In the genomic region with DNA sequence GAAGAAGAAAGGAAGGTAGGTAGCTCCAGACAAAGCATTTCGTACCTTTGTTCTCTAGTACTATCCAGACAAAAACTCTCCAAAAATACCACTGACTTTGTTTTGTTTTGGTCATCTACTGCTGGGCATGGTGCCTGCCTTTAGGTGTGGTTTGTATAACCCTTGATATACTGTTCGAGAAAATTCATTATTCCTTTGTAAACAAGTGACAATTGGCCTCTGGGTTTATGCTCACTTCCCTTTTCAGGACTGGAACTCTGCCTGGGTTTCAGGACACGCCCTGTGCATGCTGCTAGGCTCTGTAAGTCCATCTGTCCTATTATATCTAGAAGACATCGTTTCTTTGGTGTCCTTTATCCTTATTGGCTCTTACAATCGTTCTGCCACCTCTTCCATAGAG, we compare ENCODE assay signal across 21 mouse cellular contexts. TPM values are rescaled to one million over a fixed set of nuclear protein-coding genes. Genes with fewer than 3 reads are reported as not detected.
DNase-seq lines count a peak whose midpoint lies in the region; TF ChIP-seq lines count a peak whose summit lies in the region.
"Had no signal": no experiment of that assay in that cellular context is flagged by ENCODE, and none has a peak within 500 bp of the region (broad histone marks: within the 10 kb centered on the region; RNA-seq: fewer than 3 reads in every experiment).

A gene (minus strand): TSS at position 119 of the 400 bp plus-strand sequence.

- no peaks in the 10 kb centered on the region for H3K79me2 ChIP-seq in heart, adult 2 months (replicated peaks; ENCODE audit: control insufficient read depth, insufficient read depth, low read length)

- no peak within 1 kb of the TSS for H3K9ac ChIP-seq in heart, adult 2 months (ENCODE audit: low read depth, low read length)
- H3K9ac ChIP-seq: embryonic facial prominence, embryonic 12.5 days; hindbrain, embryonic 13.5 days; intestine, embryonic 15.5 days; limb, embryonic 15.5 days; lung, embryonic 15.5 days; midbrain, embryonic 12.5 days had no signal

- TF ChIP-seq POLR2A in heart, adult 2 months (IDR thresholded peaks at IDR 0.05; ENCODE audit: insufficient read depth, low read depth, low read length) = no peak

- no peaks in the 10 kb centered on the region for H3K9me3 ChIP-seq in heart, embryonic 10.5 days
- H3K9me3 ChIP-seq: embryonic facial prominence, embryonic 12.5 days; hindbrain, embryonic 13.5 days; intestine, embryonic 15.5 days; limb, embryonic 15.5 days; lung, embryonic 15.5 days; midbrain, embryonic 12.5 days had no signal

- TF ChIP-seq CTCF in heart, adult 2 months (IDR thresholded peaks at IDR 0.05) = no peak

- H3K4me3 ChIP-seq in heart, adult 2 months = no peak within 1 kb of the TSS
- no peak within 1 kb of the TSS for H3K4me3 ChIP-seq in heart, embryonic 10.5 days
- H3K4me3 ChIP-seq in brown adipose tissue, adult 24 weeks (ENCODE audit: insufficient read depth, low read depth, low read length) = peak within 1 kb of the TSS; percentile 32; the same call in 1 of the 2 replicates
- H3K4me3 ChIP-seq: embryonic facial prominence, embryonic 12.5 days; hindbrain, embryonic 13.5 days; intestine, embryonic 15.5 days; limb, embryonic 15.5 days; lung, embryonic 15.5 days; midbrain, embryonic 12.5 days had no signal

- no peaks in the 10 kb centered on the region for H3K36me3 ChIP-seq in heart, adult 2 months (ENCODE audit: control insufficient read depth, insufficient read depth, low read length)
- peaks cover 12% of the 10 kb centered on the region for H3K36me3 ChIP-seq in heart, embryonic 10.5 days
- H3K36me3 ChIP-seq: intestine, embryonic 15.5 days; lung, embryonic 15.5 days had no signal

- intact Hi-C loops in heart, adult 2 months (cut with DNase I) = loop anchor here (2.0 to 10.0 kb wide), 2 partner anchors 20 to 340 kb away; a partner anchor contains a TSS

- TF ChIP-seq EP300 in heart, adult 2 months (IDR thresholded peaks at IDR 0.05; ENCODE audit: insufficient read depth, low read depth, low read length) = no peak

- no peaks in the 10 kb centered on the region for H3K27me3 ChIP-seq in heart, adult 2 months (ENCODE audit: control insufficient read depth, insufficient read depth, low read length)
- H3K27me3 ChIP-seq in heart, embryonic 10.5 days (ENCODE audit: insufficient read depth, poor library complexity, severe bottlenecking) = no peaks in the 10 kb centered on the region
- H3K27me3 ChIP-seq: embryonic facial prominence, embryonic 12.5 days; hindbrain, embryonic 13.5 days; intestine, embryonic 15.5 days; limb, embryonic 15.5 days; lung, embryonic 15.5 days; midbrain, embryonic 12.5 days had no signal

- H3K4me1 ChIP-seq in heart, adult 2 months (ENCODE audit: control insufficient read depth, insufficient read depth, low read length) = peaks cover 7% of the 10 kb centered on the region
- no peaks in the 10 kb centered on the region for H3K4me1 ChIP-seq in heart, embryonic 10.5 days
- peaks cover 9% of the 10 kb centered on the region; the same call in 1 of the 2 replicates for H3K4me1 ChIP-seq in brown adipose tissue, adult 24 weeks (ENCODE audit: control insufficient read depth, insufficient read depth, insufficient read length, low read length)
- H3K4me1 ChIP-seq: embryonic facial prominence, embryonic 12.5 days; hindbrain, embryonic 13.5 days; intestine, embryonic 15.5 days; limb, embryonic 15.5 days; lung, embryonic 15.5 days; midbrain, embryonic 12.5 days had no signal

- peak within 1 kb of the TSS; percentile 52 for H3K27ac ChIP-seq in heart, adult 2 months
- no peak within 1 kb of the TSS for H3K27ac ChIP-seq in heart, embryonic 10.5 days
- H3K27ac ChIP-seq in brown adipose tissue, adult 24 weeks (replicated peaks; ENCODE audit: low read depth, low read length) = peak within 1 kb of the TSS; percentile 86
- H3K27ac ChIP-seq: embryonic facial prominence, embryonic 12.5 days; hindbrain, embryonic 13.5 days; intestine, embryonic 15.5 days; kidney, postnatal 0 days; limb, embryonic 15.5 days; lung, embryonic 15.5 days; midbrain, embryonic 12.5 days had no signal

- 31% methylated on average over 5 of the region's 5 CpGs for WGBS in heart, adult 2 months
- WGBS in heart, embryonic 10.5 days = 72% methylated on average over 5 of the region's 5 CpGs

- DNase-seq in heart, adult 2 months = peak in 1 of 2 experiments; percentile 17
- no peak for DNase-seq in heart, embryonic 10.5 days (ENCODE audit: low spot score)
- peak; percentile 29 for DNase-seq in A20 (ENCODE audit: low read depth, low spot score)
- peak; percentile 54 for DNase-seq in lung, postnatal 25 days (ENCODE audit: low spot score)
- DNase-seq in testis, postnatal 10 days (ENCODE audit: low spot score) = no peak
- DNase-seq in thymus, postnatal 4 days = no peak
- no peak for DNase-seq in cerebellum, postnatal 14 days
- DNase-seq: adrenal gland, postnatal 25 days; cerebellum, postnatal 36 days; right cerebral cortex, postnatal 14 days; thymus, adult 18-20 months had no signal

RNA-seq across cellular contexts. Expression of the gene that starts here (rescaled TPM):
- 1 to 10 TPM in 1 of 2 experiments, under 1 TPM in 1; 0.68 to 1.0 TPM for total RNA-seq in heart, adult 2 months (2021)
- polyA plus RNA-seq in heart, adult 2 months (2012; rRNA removed) = 0.32 and 0.90 TPM in 2 replicates
- not detected in 2 replicates for polyA plus RNA-seq in heart, embryonic 10.5 days (2016; fragmentation: Nextera tagmentation; extraction: Ambion mirVana)
- 0.79 TPM in 1 of 2 replicates, not detected in the other for polyA plus RNA-seq in brown adipose tissue, adult 24 weeks (2012; ENCODE audit: insufficient read depth, insufficient read length, missing spikeins)
- total RNA-seq: adrenal gland, postnatal 25 days; layer of hippocampus, adult 8-10 months; left cerebral cortex, postnatal 10 days had no signal
- polyA plus RNA-seq: embryonic facial prominence, embryonic 12.5 days; hindbrain, embryonic 13.5 days; intestine, embryonic 15.5 days; kidney, postnatal 0 days; midbrain, embryonic 12.5 days had no signal

Comparison
In these comparisons a context has a peak if more than half of its experiments do, and no peak if none do; other contexts are left out.
1. DNase-seq: peak in A20 (single experiment) and lung, postnatal 25 days (single experiment); none in heart, embryonic 10.5 days (single experiment), testis, postnatal 10 days (single experiment), thymus, postnatal 4 days (single experiment) and cerebellum, postnatal 14 days (0 of 2).